Mouse (Mus musculus) thymus, adult 2 months (tissue): ENCODE data around the gene Sbk2.

Experiments
- CTCF ChIP-seq: fragments of 200-500 bp; IDR thresholded peaks from 2 replicates; pipeline ENCODE4 v1.5.1; 2012; ENCODE audit warnings: mild to moderate bottlenecking, control low read depth, low read length, moderate library complexity, borderline replicate concordance; ENCODE audit not compliant: control insufficient read depth, poor library complexity, insufficient read depth; ENCODE audit errors: extremely low read depth
- POLR2A ChIP-seq: fragments of 200-500 bp; IDR thresholded peaks from 2 replicates; pipeline ENCODE4 v1.6.1; 2012; ENCODE audit warnings: mild to moderate bottlenecking, low read length, control low read depth, moderate library complexity; ENCODE audit not compliant: control insufficient read depth, poor library complexity, insufficient read depth; ENCODE audit errors: extremely low read depth

- TF ChIP-seq POLR2A (no peak), CTCF (no peak)
Measured at GRCm38 (mm10) chr7:4950561-4951342, 13.5 kb downstream of the Sbk2 start.
